Mouse (Mus musculus) liver (tissue): ENCODE measurements at regions not wholly inside any gene's neighbourhood (a gene's known extent, or its start where the extent isn't known, plus 50 kb on each side); places are given as distances from the start of the nearest gene placed in this dataset.
"Not testable (repeated sequence)": the region's sequence is repeated elsewhere in the genome, so short reads cannot be mapped to it uniquely, and the experiment has no call there.

Experiments used
- DNase-seq: peaks from one replicate; pipeline ENCODE4 v3.0.0-alpha.2; 2020; ENCODE audit warnings: mixed read lengths

GRCm38 (mm10) chr5:59831836-59832235 lies 1976.8 kb upstream of the G6pd2 start:
- no peak for DNase-seq

GRCm38 (mm10) chr5:59845745-59846144 lies 1962.9 kb upstream of the G6pd2 start:
- no peak for DNase-seq

GRCm38 (mm10) chr5:59847643-59848042 lies 1961.0 kb upstream of the G6pd2 start:
- DNase-seq, result no peak

- DNase-seq, result no peak
Observed at GRCm38 (mm10) chr5:59893952-59894724, 1914.5 kb upstream of the G6pd2 start.

GRCm38 (mm10) chr5:59921910-59922309 lies 1886.7 kb upstream of the G6pd2 start:
- DNase-seq, result no peak

- no peak for DNase-seq
Observed at GRCm38 (mm10) chr5:59940861-59941260, 1867.8 kb upstream of the G6pd2 start.

- no peak for DNase-seq
Observed at GRCm38 (mm10) chr5:59945761-59946160, 1862.9 kb upstream of the G6pd2 start.

GRCm38 (mm10) chr5:59947831-59948568 lies 1860.6 kb upstream of the G6pd2 start:
- no peak for DNase-seq

- not testable (repeated sequence) for DNase-seq
Observed at GRCm38 (mm10) chr5:59956240-59956639, 1852.4 kb upstream of the G6pd2 start.

GRCm38 (mm10) chr5:59996698-59997097 lies 1811.9 kb upstream of the G6pd2 start:
- peak; percentile 3 for DNase-seq

GRCm38 (mm10) chr5:60042603-60043175 lies 1765.9 kb upstream of the G6pd2 start:
- DNase-seq, result not testable (repeated sequence)

GRCm38 (mm10) chr5:60049053-60049452 lies 1759.6 kb upstream of the G6pd2 start:
- DNase-seq, result no peak

GRCm38 (mm10) chr5:60061178-60061577 lies 1747.4 kb upstream of the G6pd2 start:
- no peak for DNase-seq
